Mouse (Mus musculus) frontal cortex, adult 2 months (tissue): ENCODE data around the gene Prss56. TPM values are rescaled to one million over a fixed set of nuclear protein-coding genes. Genes with fewer than 3 reads are reported as not detected.

ENCODE experiments used
- DNase-seq, 2 experiments: peaks; one replicate each; pipeline ENCODE4 v3.0.0; 2022; ENCODE audit warnings: low spot score in 1 of 2; ENCODE audit errors: extremely low spot score in 1 of 2
- polyA plus RNA-seq: library from polyadenylated mRNA; depleted of rRNA; stranded (reverse); fragments of >200 nt; gene quantifications from 2 replicates; pipeline ENCODE4 v1.2.3, GENCODE M21; 2012; rRNA removed

Prss56 gene
- 5.0 and 5.2 TPM in 2 replicates for polyA plus RNA-seq

GRCm38 (mm10) chr1:87183013-87183412 is at the start of gene Prss56:
Gene Prss56 (plus strand): TSS chr1:87183313.
- no peak for DNase-seq

GRCm38 (mm10) chr1:87141550-87141949 is 41.6 kb upstream of the Prss56 start:
- DNase-seq, result no peak

GRCm38 (mm10) chr1:87142456-87142855 is 40.7 kb upstream of the Prss56 start:
- peak in 1 of 2 experiments; percentile 5 for DNase-seq

- DNase-seq, result no peak
Measured at GRCm38 (mm10) chr1:87143141-87143540, 40.0 kb upstream of the Prss56 start.

GRCm38 (mm10) chr1:87149422-87149821 is 33.7 kb upstream of the Prss56 start:
- DNase-seq, result no peak

- DNase-seq, result no peak
Measured at GRCm38 (mm10) chr1:87151286-87151685, 31.8 kb upstream of the Prss56 start.

- no peak for DNase-seq
Measured at GRCm38 (mm10) chr1:87153776-87154500, 29.2 kb upstream of the Prss56 start.

- DNase-seq, result no peak
Measured at GRCm38 (mm10) chr1:87154501-87155120, 28.5 kb upstream of the Prss56 start.

- no peak for DNase-seq
Measured at GRCm38 (mm10) chr1:87155531-87156198, 27.4 kb upstream of the Prss56 start.

GRCm38 (mm10) chr1:87156199-87156587 is 26.9 kb upstream of the Prss56 start, which contains the start of gene Ecel1:
Gene Ecel1 (minus strand): TSS chr1:87156521.
- DNase-seq, result no peak

- DNase-seq, result no peak
Measured at GRCm38 (mm10) chr1:87159396-87159795, 23.7 kb upstream of the Prss56 start.

GRCm38 (mm10) chr1:87164164-87164795 is 18.8 kb upstream of the Prss56 start:
- no peak for DNase-seq

- DNase-seq, result no peak
Measured at GRCm38 (mm10) chr1:87164796-87165184, 18.3 kb upstream of the Prss56 start.

- DNase-seq, result no peak
Measured at GRCm38 (mm10) chr1:87170458-87170857, 12.7 kb upstream of the Prss56 start.

GRCm38 (mm10) chr1:87171312-87171711 is 11.8 kb upstream of the Prss56 start:
- no peak for DNase-seq

GRCm38 (mm10) chr1:87172316-87172715 is 10.8 kb upstream of the Prss56 start:
- no peak for DNase-seq

- DNase-seq, result peak in 1 of 2 experiments; percentile 70
Measured at GRCm38 (mm10) chr1:87174006-87174955, 8.8 kb upstream of the Prss56 start.

- DNase-seq, result peak; percentile 34 to 66
Measured at GRCm38 (mm10) chr1:87175852-87176292, 7.2 kb upstream of the Prss56 start.

GRCm38 (mm10) chr1:87180896-87181295 is 2.2 kb upstream of the Prss56 start:
- peak in 1 of 2 experiments; percentile 47 for DNase-seq
